Mouse (Mus musculus) hematopoietic stem cell, adult 5-6 weeks (primary cell): Measurements from ENCODE around the gene Gm44579. TPM values are rescaled to one million over a fixed set of nuclear protein-coding genes. Genes with fewer than 3 reads are reported as not detected.

Experiments used
- ATAC-seq, 2 experiments: fragments of 125-278 bp in 1 of 2; replicated peaks in 1 of 2; 2 replicates each; pipeline ENCODE4 v1.8.0; 2016 to 2017; ENCODE audit warnings: inconsistent platforms in 2 of 2, mild to moderate bottlenecking in 2 of 2, moderate number of reproducible peaks in 2 of 2, low read depth in 1 of 2, moderate TSS enrichment in 1 of 2; ENCODE audit not compliant: low FRiP score in 2 of 2, poor library complexity in 2 of 2, severe bottlenecking in 2 of 2, insufficient read depth in 1 of 2, low TSS enrichment in 1 of 2
- total RNA-seq: library from RNA; stranded (forward); fragments of 172-1452, 232-1000 nt; gene quantifications from 2 replicates; pipeline ENCODE4 v1.2.3, GENCODE M21; 2017

Gm44579 gene
- total RNA-seq, 1 experiment from 2014 or later = not detected

DNA sequence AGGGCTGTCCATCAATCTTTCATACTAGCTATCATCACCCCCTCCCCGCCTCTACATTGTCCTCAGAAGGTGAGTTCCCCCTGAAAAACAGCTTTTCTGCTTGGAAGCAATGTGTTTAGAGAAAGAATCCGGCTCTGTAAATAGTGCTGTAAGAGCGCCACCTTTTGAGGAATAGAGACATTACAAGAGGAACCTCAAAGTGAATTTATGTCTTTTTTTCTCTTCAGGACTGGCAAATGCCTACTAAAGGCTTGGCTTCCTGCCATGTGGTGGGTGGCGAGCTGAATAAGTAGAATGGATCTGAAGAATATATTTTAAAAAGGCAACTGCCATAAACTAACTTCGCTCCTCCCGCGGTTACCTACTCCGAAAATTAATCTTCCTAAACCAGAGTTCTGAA is 47.0 kb downstream of the Gm44579 start:
- no peak for ATAC-seq

- no peak for ATAC-seq
Measured at GRCm38 (mm10) chr15:98172113-98172512, 48.7 kb downstream of the Gm44579 start.

- no peak for ATAC-seq
Measured at GRCm38 (mm10) chr15:98170917-98171316, 49.9 kb downstream of the Gm44579 start.

DNA sequence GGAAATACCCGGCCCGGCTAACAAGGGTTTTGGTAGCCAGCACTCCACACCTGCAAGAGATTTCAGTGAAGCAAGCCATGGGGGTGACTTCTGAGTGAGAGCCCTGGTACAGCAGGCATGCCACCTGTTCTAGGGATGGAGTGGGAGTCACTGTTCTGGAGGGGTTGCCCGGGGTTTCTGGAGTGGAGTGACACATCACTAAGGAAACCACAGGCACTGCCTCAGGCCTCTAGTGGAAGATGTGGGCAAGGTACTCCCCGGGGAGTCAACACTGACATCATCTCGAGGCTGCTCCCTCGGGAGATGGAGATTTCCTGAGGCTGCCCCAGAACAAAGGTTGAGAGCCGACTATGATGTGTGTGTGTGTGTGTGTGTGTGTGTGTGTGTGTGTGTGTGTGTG is 50.4 kb downstream of the Gm44579 start:
- 0 out of 4 replicates have a peak, but pooled peaks of 1 of the 2 experiments have one; percentile 41 for ATAC-seq

DNA sequence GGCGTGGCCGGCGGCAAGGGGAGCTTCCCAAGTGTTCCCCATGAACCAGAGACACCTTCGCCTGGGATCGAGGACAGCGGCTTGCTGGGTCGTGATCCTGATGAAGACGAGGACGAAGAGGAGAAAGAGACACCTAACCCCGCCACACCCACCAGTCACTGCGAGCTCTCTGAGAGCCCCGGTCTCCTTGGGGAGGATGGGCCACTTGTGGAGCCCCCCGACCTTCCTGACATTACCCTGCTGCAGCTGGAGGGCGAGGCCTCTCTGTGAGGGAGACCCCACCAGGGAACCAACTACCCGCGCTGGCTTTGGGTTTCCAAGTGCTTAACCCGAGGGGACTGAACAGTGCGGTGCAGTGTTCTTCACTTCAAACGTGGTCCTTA is 52.2 kb downstream of the Gm44579 start:
- ATAC-seq = no peak

DNA sequence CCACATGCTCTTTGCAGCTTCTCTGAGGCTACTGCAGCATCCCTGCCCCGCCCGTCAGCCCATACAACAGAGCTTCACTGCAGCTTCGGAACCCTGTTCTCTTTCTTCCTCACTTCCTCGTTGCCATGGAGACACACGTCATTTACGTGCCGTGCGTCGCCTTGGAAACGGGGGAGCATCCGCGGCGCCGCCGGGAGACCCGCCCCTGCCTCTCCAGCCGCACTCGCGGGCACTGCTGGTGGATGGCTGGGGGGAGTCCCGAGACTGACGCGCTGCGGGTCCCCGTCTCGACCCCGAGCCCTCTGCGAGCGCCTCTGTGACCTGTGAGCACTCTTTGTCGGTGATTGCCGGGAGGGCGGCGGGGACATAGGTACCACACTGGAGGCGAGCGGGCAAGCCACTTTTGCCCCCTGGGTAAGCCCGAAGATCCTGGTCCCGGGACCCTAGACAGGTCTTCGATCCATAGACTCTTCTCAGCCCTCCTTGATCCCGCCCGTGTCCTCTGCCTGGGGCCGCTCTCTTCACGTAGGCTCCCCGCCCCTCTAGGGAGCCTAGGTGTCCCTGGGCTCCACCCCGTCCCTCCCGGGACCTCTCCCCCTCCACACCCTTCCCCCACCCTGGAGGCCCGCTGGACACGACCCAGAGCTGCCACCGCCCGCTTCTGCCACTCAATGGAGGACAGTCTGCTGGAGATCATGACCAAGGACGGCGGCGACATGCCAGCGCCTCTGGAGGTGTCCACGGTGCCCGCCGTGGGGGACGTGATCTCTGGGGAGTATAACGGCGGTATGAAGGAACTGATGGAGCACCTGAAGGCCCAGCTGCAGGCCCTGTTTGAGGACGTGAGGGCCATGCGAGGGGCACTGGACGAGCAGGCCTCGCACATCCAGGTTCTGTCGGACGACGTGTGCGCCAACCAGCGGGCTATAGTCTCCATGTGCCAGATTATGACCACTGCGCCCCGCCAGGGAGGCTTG is 52.8 kb downstream of the Gm44579 start:
- peak; percentile 62 to 74; a peak in 3 of 4 replicates for ATAC-seq

GRCm38 (mm10) chr15:98166963-98167644 is 53.7 kb downstream of the Gm44579 start, which contains the start of gene Ccdc184:
TSS of gene Ccdc184 (plus strand) at chr15:98167158.
- no peak for ATAC-seq

GRCm38 (mm10) chr15:98165525-98165924 is 55.3 kb downstream of the Gm44579 start, which contains the start of gene Asb8:
TSS of gene Asb8 (minus strand) at chr15:98165625.
- no peak for ATAC-seq

DNA sequence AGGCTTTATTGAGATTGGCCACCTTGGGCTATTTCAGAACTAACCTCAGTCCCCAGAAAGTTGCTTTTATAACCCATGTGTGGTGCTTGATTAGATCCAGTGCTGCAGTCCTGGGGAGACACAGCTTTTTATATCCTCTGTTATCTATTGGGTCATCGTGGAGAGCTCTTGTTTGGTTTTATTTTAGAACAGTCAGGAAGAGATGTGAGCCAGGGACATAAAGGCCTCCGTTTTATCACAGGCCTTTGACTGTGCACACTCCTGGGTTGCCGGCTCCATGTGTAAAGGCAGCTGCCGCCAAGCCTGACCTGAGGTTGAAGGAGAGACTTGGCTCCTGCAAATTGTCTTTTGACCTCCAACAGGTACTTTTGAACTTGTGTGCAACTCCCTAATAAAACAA is 58.2 kb downstream of the Gm44579 start:
- ATAC-seq = no peak

GRCm38 (mm10) chr15:98161026-98161805 is 59.6 kb downstream of the Gm44579 start:
- ATAC-seq = no peak; a peak in 1 of 4 replicates

- no peak for ATAC-seq
Measured at GRCm38 (mm10) chr15:98157253-98157652, 63.5 kb downstream of the Gm44579 start.

- ATAC-seq = no peak
Measured at GRCm38 (mm10) chr15:98155944-98156343, 64.8 kb downstream of the Gm44579 start.

DNA sequence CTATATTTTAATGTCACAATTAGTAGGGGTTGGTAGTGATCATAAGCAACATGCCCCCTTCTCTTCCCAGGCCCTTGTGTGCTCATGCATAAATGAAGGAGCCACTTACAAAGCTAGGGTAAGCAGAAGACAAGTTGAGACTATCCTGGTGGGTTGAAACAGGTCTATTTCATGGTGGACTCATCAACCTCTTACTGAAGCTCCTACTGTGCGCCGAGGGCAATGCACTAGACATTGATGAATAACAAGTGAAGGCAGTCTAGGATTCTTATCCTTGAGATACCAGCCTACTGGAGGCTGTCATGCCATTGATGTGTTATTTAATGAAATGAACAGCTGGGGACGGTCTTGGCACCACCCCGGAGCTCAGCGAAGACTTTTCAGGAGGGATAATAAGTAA is 65.5 kb downstream of the Gm44579 start:
- ATAC-seq = no peak

DNA sequence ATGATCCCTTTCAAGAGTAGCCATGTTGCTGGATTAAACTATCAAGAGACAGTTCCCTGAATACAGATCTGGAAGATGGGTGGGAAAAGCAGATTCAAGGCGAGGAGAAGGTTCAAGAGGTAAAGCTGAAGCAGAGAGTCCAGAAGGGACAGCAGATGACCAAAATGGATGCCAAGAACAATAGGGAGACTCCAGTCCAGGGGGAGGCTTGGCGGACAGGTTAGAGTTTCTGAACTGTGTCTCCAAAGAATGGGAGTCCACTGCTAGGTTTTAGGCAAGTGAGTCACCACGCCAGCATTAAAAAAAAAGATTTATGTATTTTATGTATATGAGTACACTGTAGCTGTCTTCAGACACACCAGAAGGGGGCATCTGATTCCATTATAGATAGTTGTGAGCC is 66.1 kb downstream of the Gm44579 start:
- ATAC-seq = no peak

DNA sequence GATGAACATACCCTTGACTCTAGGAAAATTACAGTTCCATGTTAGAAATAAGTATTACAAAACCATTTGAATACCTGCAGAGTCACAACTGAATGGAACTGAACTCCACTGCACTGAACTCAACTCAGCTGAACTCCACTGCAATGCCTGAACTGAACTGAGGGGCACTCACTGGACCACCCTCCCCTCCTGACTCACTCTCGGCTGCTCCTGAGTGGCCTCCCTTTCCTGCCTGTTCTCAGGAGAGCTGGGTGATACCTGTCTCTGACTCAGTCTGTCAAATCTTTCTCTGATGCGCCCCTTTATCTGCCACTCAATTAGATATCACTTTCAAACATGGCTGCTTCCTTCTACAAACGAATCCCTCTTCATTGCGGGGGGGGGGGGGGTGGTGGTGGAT is 66.6 kb downstream of the Gm44579 start:
- no peak for ATAC-seq

- peak; percentile 53 to 74; a peak in 3 of 4 replicates for ATAC-seq
Measured at GRCm38 (mm10) chr15:98153625-98154024, 67.2 kb downstream of the Gm44579 start.

DNA sequence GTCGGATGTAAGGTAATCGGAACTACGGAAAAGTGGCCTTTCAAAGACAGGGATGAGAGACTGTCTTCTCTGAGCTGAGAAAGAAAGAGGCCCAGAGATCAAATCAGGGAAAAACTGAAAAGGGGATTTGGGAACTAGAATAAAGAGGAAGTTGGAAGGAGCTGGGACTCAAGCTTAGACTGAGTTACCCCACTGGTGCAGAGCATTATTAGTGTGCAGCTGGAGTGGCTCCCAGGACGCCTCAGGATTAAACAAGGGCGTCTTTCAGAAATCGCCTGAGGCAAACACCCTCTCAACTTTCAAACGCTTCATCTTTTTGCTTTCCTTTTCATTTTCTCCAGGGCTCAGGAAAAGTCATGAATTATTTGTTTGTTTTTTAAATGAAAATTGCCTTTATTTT is 67.9 kb downstream of the Gm44579 start:
- ATAC-seq = no peak
